Mouse (Mus musculus) heart, adult 2 months (tissue): Measurements from ENCODE around the gene Net1. TPM values are rescaled to one million over a fixed set of nuclear protein-coding genes. Genes with fewer than 3 reads are reported as not detected.
A peak's percentile ranks its signal among the peaks of the same experiment; 100 is the strongest.
"Not testable (repeated sequence)": the region's sequence is repeated elsewhere in the genome, so short reads cannot be mapped to it uniquely, and the experiment has no call there.

Source experiments
- DNase-seq, 2 experiments: peaks; one replicate each; pipeline ENCODE4 v3.0.0; 2021
- H3K27ac ChIP-seq: fragments of 200-600 bp; 2 replicates; pipeline ENCODE4 v1.8.1; 2022
- H3K27me3 ChIP-seq: fragments of 200-500 bp; 2 replicates; pipeline ENCODE4 v1.6.1; 2012; ENCODE audit warnings: mild to moderate bottlenecking, low read length, inconsistent platforms, mixed read lengths; ENCODE audit not compliant: control insufficient read depth, insufficient read depth
- H3K36me3 ChIP-seq: fragments of 200-500 bp; 2 replicates; pipeline ENCODE4 v1.6.1; 2012; ENCODE audit warnings: low read length, inconsistent platforms; ENCODE audit not compliant: control insufficient read depth, insufficient read depth
- H3K4me1 ChIP-seq: fragments of 200-500 bp; 2 replicates; pipeline ENCODE4 v1.6.1; 2011; ENCODE audit warnings: low read length; ENCODE audit not compliant: control insufficient read depth, insufficient read depth
- H3K4me3 ChIP-seq: fragments of 200-600 bp; 2 replicates; pipeline ENCODE4 v1.8.1; 2022
- H3K79me2 ChIP-seq: fragments of 200-500 bp; replicated peaks from 2 replicates; pipeline ENCODE4 v1.6.1; 2012; ENCODE audit warnings: mild to moderate bottlenecking, inconsistent platforms, low read length, moderate library complexity, mixed read lengths; ENCODE audit not compliant: control insufficient read depth, insufficient read depth
- H3K9ac ChIP-seq: fragments of 200-500 bp; 2 replicates; pipeline ENCODE4 v1.6.1; 2012; ENCODE audit warnings: low read depth, mild to moderate bottlenecking, control low read depth, inconsistent platforms, low read length, mixed read lengths
- CTCF ChIP-seq: fragments of 200-600 bp; IDR thresholded peaks from 2 replicates; pipeline ENCODE4 v1.8.1; 2022; ENCODE audit warnings: antibody characterized with exemption, mild to moderate bottlenecking, moderate library complexity
- EP300 ChIP-seq: fragments of 200-500 bp; IDR thresholded peaks from 2 replicates; pipeline ENCODE4 v1.6.1; 2011; ENCODE audit warnings: low read depth, low read length, control low read depth; ENCODE audit not compliant: insufficient read depth
- POLR2A ChIP-seq: fragments of 200-500 bp; IDR thresholded peaks from 2 replicates; pipeline ENCODE4 v1.6.1; 2011; ENCODE audit warnings: mild to moderate bottlenecking, low read depth, low read length, control low read depth; ENCODE audit not compliant: insufficient read depth
- WGBS: fragments of 180-500 bp; shearing (Covaris S2); methylation state at CpG from one replicate; pipeline ENCODE4 v1.1.7; 2018; 5-methylcytosine and 5-hydroxymethylcytosine counted together
- intact Hi-C: fragments of 180-260 bp; cut with DNase I; formaldehyde crosslinking; loops from one replicate; pipeline ENCODE4 v1.15.1; 2025
- polyA plus RNA-seq: library from polyadenylated mRNA; depleted of rRNA; stranded (reverse); fragments of >200 nt; gene quantifications from 2 replicates; pipeline ENCODE4 v1.2.3, GENCODE M21; 2012
- total RNA-seq, 2 experiments: library from RNA; stranded (reverse); gene quantifications; 2 replicates each; pipeline ENCODE4 v1.2.3; 2021

Gene Net1
- total and polyA plus RNA-seq, 3 experiments = 6.4 to 18.8 (median 16.6) TPM

DNA sequence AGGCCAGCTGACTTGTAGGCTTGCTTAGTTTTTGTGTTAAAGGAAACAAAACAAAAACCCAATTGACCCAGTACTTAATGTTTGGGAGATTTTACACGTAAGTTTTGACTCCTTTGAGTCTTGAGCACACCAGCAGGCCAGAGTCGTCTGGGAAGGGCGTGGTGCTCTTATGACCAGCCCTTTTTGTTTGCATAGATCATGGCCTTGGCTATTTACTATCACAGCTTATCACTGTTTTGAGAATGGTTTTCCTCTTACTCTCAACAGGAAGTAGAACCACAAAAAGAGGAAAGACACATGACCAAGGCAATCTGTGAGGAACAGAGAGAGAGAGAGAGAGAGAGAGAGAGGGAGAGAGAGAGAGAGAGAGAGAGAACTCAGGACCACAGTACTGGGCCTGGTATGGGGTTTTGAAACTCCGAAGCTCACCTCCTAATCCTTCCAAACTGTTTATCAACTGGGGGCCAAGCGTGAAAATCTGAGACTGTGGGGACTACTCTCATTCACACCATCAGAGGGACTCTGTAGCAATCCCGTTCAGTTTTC lies 10.8 kb downstream of the Net1 start:
- TF ChIP-seq EP300 = no peak
- no peaks in the 10 kb centered on the region for H3K4me1 ChIP-seq
- DNase-seq = no peak
- no peak overlapping the region for H3K9ac ChIP-seq
- WGBS = 47% methylated on average over 6 of the region's 6 CpGs
- no peak overlapping the region for H3K4me3 ChIP-seq
- no peak overlapping the region for H3K27ac ChIP-seq
- no peaks in the 10 kb centered on the region for H3K79me2 ChIP-seq
- no peaks in the 10 kb centered on the region for H3K36me3 ChIP-seq
- intact Hi-C loops = no loop called here
- no peaks in the 10 kb centered on the region for H3K27me3 ChIP-seq

- intact Hi-C loops = loop anchor here (10.0 kb wide), 2 partner anchors 354 to 494 kb away; no protein-coding TSS in a partner anchor
Measured at GRCm38 (mm10) chr13:3899301-3899700, 18.7 kb downstream of the Net1 start.

GRCm38 (mm10) chr13:3898202-3898601 lies 19.8 kb downstream of the Net1 start:
- not testable (repeated sequence) for H3K4me3 ChIP-seq, H3K4me1 ChIP-seq, H3K27me3 ChIP-seq, H3K27ac ChIP-seq, H3K79me2 ChIP-seq, DNase-seq, H3K36me3 ChIP-seq, H3K9ac ChIP-seq
- intact Hi-C loops = loop anchor here (10.0 kb wide), 2 partner anchors 353 to 493 kb away; no protein-coding TSS in a partner anchor
- 96% methylated on average over 5 of the region's 5 CpGs for WGBS

More at GRCm38 (mm10) chr13:3899301-3899700, 18.7 kb downstream of the Net1 start:
- no peak overlapping the region for H3K4me3 ChIP-seq
- no peaks in the 10 kb centered on the region for H3K79me2 ChIP-seq
- no peaks in the 10 kb centered on the region for H3K4me1 ChIP-seq
- no peak for DNase-seq
- H3K27me3 ChIP-seq = no peaks in the 10 kb centered on the region
- TF ChIP-seq EP300 = no peak
- TF ChIP-seq POLR2A = no peak
- WGBS = 87% methylated on average over 9 of the region's 9 CpGs
- H3K9ac ChIP-seq = no peak overlapping the region
- H3K27ac ChIP-seq = no peak overlapping the region
- H3K36me3 ChIP-seq = no peaks in the 10 kb centered on the region

- no peaks in the 10 kb centered on the region for H3K4me1 ChIP-seq
- H3K36me3 ChIP-seq = no peaks in the 10 kb centered on the region
- no peaks in the 10 kb centered on the region for H3K27me3 ChIP-seq
- intact Hi-C loops = loop anchor here (1.0 to 10.0 kb wide), 3 partner anchors 232 to 492 kb away; no protein-coding TSS in a partner anchor
- peak; percentile 59 to 60 for DNase-seq
- no peak overlapping the region for H3K27ac ChIP-seq
- WGBS = 28% methylated on average over 5 of the region's 5 CpGs
- no peak overlapping the region for H3K4me3 ChIP-seq
- TF ChIP-seq CTCF (peak; percentile 100), POLR2A (no peak), EP300 (peak; percentile 66; the same call in 1 of the 2 replicates)
- H3K9ac ChIP-seq = no peak overlapping the region
- no peaks in the 10 kb centered on the region for H3K79me2 ChIP-seq
Measured at GRCm38 (mm10) chr13:3896913-3897312, 21.1 kb downstream of the Net1 start.

GRCm38 (mm10) chr13:3896032-3896431 lies 22.0 kb downstream of the Net1 start:
- DNase-seq = peak in 1 of 2 experiments; percentile 1
- Histone ChIP-seq H3K36me3 (no peaks in the 10 kb centered on the region), H3K9ac (no peak overlapping the region), H3K79me2 (no peaks in the 10 kb centered on the region; the same call in 1 of the 2 replicates), H3K4me1 (no peaks in the 10 kb centered on the region), H3K27me3 (no peaks in the 10 kb centered on the region), H3K4me3 (no peak overlapping the region), H3K27ac (no peak overlapping the region)
- intact Hi-C loops = loop anchor here (10.0 kb wide), 2 partner anchors 351 to 491 kb away; no protein-coding TSS in a partner anchor
- WGBS = 69% methylated on average over 6 of the region's 6 CpGs
- TF ChIP-seq POLR2A = no peak
- TF ChIP-seq CTCF = no peak
- TF ChIP-seq EP300 = no peak

DNA sequence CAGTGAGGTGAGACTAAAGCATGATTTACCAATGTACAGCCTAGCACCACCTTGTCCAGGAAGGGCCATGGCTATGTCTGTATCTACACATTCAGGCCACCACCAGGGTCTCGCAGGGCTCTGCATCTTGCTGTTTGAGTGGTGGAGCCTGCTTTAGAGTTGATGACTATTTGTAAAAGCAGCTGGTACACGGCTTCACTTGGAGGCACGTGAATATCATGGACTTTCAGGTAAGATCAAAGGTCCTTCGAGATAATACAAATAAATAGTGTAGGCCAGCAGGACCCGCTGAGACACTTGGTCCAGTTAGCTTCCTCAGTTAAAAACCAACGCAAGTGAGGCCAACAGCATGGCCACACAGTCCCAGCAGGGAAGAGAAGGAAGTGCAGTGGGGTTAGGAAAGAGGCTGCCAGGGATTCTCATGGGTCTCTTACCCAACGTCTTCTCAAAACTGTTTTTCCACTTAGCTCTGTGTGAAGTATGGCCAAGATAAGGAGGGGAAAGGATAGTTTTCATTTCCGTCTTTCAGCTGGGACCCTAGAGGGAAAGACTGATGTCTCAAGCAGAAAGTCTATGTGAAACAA lies 22.5 kb downstream of the Net1 start:
- no peak overlapping the region for H3K27ac ChIP-seq
- intact Hi-C loops = loop anchor here (10.0 kb wide), 2 partner anchors 351 to 491 kb away; no protein-coding TSS in a partner anchor
- TF ChIP-seq EP300 (no peak), CTCF (no peak), POLR2A (no peak)
- no peak overlapping the region for H3K4me3 ChIP-seq
- peak in 1 of 2 experiments; percentile 2 for DNase-seq
- H3K9ac ChIP-seq = no peak overlapping the region
- no peaks in the 10 kb centered on the region for H3K36me3 ChIP-seq
- no peaks in the 10 kb centered on the region; the same call in 1 of the 2 replicates for H3K79me2 ChIP-seq
- 77% methylated on average over 8 of the region's 8 CpGs for WGBS
- H3K27me3 ChIP-seq = no peaks in the 10 kb centered on the region
- no peaks in the 10 kb centered on the region for H3K4me1 ChIP-seq
